Mouse (Mus musculus) right cerebral cortex, postnatal 36 days (tissue): ENCODE results near the gene Frk.
"Not testable (repeated sequence)": the region's sequence is repeated elsewhere in the genome, so short reads cannot be mapped to it uniquely, and the experiment has no call there.

Experiments used
- DNase-seq, 2 experiments: peaks; one replicate each; pipeline ENCODE4 v3.0.0; 2022; ENCODE audit warnings: low spot score in 2 of 2, mixed read lengths in 1 of 2

The Frk gene

DNA sequence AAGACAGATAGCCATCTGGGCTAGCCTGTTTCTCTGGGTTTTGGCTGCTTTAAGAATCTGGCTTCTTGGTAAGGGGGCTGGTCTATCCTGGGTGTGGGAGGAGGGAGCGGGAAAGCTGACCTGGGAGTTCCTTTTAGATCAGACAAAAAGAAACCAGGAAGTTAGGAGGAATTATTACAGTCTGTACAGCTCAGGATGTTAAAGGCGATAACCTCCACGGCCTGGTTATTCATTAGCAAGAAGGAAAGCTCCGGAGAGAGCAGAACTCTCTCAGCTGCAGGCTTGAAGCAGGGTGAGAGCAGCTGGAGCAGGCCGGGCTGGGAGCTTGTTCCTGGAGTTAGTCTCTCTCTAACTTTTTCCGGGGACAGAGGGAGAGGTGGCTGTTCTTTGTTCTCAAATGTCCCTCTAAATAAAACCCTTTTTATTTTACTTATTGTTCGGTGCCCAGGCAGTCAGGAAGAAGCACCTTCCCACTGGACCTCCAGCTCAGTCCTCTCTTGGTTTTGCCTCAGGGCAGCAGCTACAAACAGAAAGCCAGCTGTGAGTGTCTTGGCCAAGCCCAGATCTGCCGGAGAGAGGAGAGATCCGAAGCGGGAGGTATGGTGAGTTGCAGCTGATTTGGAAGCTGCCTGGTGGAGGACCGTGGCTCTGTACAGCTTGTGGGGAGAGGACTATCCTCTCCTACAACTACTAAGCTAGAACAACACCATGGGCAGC is at the start of gene Frk:
Gene Frk (plus strand): TSS at position 103 of the 717 bp plus-strand sequence.
- no peak for DNase-seq

- not testable (repeated sequence) for DNase-seq
Measured at GRCm38 (mm10) chr10:34434191-34434590, 49.0 kb upstream of the Frk start.

- DNase-seq, result no peak
Measured at GRCm38 (mm10) chr10:34449469-34449868, 33.7 kb upstream of the Frk start.

DNA sequence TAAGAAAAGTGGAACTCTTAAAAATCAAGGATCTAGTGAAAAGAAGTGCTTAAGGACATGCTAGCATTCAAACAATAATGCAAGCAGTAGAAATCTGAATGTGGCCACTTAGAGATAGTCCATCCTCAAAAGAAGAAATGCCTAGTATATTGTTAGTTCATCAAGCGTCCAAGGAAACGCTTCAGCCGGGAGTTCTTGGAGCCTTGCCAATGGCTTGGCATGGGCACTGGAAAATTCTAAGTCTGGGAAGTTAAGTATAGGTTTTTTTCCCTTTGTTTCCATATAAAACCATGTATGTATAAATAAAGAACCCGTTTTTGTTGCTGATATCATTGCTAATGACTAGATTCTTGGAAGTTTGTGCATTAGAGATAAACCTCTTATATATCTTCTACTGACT is 21.7 kb upstream of the Frk start:
- no peak for DNase-seq

GRCm38 (mm10) chr10:34464321-34464720 is 18.9 kb upstream of the Frk start:
- DNase-seq, result no peak

- DNase-seq, result no peak
Measured at GRCm38 (mm10) chr10:34469037-34469436, 14.2 kb upstream of the Frk start.

GRCm38 (mm10) chr10:34479942-34480455 is 3.2 kb upstream of the Frk start:
- DNase-seq, result no peak

DNA sequence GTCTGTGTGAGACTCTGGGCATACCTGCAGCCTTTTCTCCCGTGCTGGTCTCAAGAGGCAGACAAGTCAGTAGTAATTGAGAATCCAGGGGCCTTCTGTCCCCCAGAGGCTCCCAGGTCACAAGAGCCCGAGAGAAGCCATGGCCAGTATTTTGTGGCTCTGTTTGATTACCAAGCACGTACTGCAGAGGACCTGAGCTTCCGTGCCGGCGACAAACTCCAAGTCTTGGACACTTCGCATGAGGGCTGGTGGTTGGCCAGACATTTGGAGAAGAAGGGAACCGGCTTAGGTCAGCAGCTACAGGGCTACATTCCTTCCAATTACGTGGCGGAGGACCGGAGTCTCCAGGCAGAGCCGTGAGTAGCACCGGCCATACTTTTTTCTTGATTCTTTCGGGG is 814 bp downstream of the Frk start:
- no peak for DNase-seq

DNA sequence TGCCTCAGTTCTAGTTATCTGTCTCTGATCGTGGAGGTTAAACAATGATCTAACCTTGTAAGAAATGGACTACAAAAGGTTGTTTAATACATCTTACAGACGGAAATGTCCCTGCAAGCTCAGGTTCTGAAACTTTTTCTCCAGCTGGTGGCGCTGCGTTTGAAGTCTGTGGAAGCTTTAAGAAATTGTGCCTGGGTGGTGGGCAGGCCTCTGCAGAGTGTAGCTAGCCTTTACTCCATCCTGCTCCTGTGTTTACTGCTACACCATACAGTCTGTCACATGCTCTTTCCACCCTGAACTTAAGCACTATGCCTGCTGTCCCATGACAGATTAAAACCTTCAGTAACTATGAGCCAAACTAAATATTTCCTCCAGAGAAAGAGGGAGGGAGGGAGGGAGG is 1.9 kb downstream of the Frk start:
- DNase-seq, result no peak

GRCm38 (mm10) chr10:34507807-34508206 is 24.6 kb downstream of the Frk start:
- no peak for DNase-seq

DNA sequence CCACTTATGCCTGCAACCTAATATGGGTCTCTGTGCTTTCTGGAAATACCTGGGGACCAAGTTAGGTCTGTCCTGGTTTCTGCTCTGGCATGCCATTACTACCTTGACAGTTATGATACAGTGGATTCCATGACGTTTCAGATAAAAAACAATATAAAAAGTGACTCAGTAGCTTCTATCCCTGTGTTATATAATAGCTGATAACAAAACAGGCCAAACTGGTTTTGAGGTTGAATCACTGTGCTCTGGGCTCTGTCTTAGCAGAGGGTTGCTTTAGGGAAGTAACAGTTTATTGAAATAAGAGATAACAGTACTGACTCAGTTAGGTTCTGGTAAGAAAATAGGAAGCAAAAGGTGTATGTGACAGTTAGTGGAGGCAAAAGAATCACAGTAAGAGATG is 25.4 kb downstream of the Frk start:
- no peak for DNase-seq

DNA sequence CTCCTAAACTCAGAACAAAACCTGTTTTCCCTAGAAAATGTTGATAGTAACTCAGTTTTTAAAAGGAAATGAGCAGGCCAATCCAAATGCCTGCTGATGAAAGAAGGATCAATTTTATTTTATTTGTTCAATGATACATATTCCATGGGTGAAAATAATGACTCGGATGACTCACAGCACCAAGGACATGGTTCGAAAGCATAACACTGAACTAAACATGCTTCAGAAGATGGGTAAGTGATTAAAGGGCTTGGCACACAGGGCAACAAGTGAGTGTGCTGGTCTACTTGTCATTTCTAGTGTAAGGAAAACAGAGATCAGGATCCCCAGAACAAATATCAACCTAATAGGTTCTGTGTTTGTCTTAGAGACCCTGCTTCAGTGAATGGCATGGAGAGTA is 26.1 kb downstream of the Frk start:
- DNase-seq, result no peak

GRCm38 (mm10) chr10:34511192-34511591 is 28.0 kb downstream of the Frk start:
- no peak for DNase-seq

- no peak for DNase-seq
Measured at GRCm38 (mm10) chr10:34512551-34512950, 29.4 kb downstream of the Frk start.

GRCm38 (mm10) chr10:34525598-34525997 is 42.4 kb downstream of the Frk start:
- no peak for DNase-seq

DNA sequence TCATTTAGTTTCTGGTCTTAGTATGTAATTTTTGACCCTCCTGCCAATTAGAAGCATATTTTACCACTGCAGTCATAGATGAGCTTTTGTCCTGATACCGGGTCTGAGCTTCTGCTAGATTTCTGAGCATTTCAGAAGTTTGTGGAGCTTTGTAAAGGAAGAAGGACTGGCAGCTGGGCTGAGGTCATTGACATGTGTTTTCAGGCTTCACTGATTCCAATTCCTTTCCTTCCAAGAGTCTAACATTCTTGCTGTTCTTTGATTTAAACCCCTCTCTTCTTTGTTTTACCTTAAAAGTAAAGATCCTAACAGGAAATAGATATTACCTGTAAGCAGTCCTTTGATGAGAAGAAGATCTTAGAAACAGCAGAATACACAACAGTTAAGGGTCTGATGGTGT is 48.6 kb downstream of the Frk start:
- no peak for DNase-seq

DNA sequence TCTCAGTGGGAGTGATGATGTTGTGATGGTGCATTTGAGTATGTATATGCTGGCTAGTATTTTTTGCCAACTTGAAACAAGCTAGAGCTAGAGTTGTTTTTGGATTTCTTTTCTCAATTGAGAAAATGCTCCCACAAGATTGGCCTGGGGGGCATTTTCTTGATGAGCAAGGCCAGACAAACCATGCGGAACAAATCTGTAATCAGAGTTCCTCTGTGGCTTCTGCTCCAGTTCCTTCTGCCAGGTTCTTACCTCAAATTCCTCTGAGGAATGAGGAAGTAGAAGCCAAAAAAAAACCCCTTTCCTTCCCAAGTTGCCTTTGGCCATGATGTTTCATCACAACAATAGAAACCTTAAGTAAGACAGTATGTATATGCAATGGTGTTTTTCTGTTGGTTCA is 49.3 kb downstream of the Frk start:
- DNase-seq, result no peak

DNA sequence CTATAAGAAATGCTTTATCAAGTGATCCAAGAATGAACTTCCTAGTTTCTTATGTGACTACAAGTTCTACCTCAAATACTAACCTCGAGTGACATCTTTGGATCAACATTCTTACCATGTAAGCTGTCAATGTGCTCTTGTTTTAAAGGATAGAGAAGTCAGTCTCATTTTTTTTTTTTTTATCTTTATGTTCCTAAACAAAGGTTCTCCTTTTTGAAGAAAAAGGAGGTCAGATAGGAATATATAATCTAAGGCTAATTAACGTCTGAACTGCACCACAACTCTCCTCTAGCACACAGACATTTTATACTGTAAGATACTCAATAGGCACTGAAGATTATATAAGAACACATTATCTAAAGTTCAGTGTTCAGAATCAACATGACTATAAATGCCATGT is 57.5 kb downstream of the Frk start:
- no peak for DNase-seq

- no peak for DNase-seq
Measured at GRCm38 (mm10) chr10:34541717-34542490, 58.7 kb downstream of the Frk start.

GRCm38 (mm10) chr10:34550612-34551011 is 67.4 kb downstream of the Frk start:
- DNase-seq, result no peak

GRCm38 (mm10) chr10:34551636-34552035 is 68.4 kb downstream of the Frk start:
- no peak for DNase-seq

- DNase-seq, result no peak
Measured at GRCm38 (mm10) chr10:34563518-34564176, 80.4 kb downstream of the Frk start.

GRCm38 (mm10) chr10:34615474-34615873 is 132.3 kb downstream of the Frk start:
- no peak for DNase-seq
